Mouse (Mus musculus) neural tube, embryonic 13.5 days (tissue): ENCODE measurements around the gene Lingo4. TPM values are rescaled to one million over a fixed set of nuclear protein-coding genes. Genes with fewer than 3 reads are reported as not detected.

Source experiments
- ATAC-seq: fragments of 200-750 bp; cut with Nextera tagmentation; 2 replicates; pipeline ENCODE4 v1.8.0; 2017; ENCODE audit warnings: low read depth, mild to moderate bottlenecking, moderate TSS enrichment, moderate library complexity
- H3K27ac ChIP-seq: fragments of 300-500 bp; sonication (generic); replicated peaks from 2 replicates; pipeline ENCODE4 v1.5.1; 2015; ENCODE audit warnings: moderate library complexity, mild to moderate bottlenecking, inconsistent platforms
- H3K27me3 ChIP-seq: fragments of 300-500 bp; sonication (generic); 2 replicates; pipeline ENCODE4 v1.6.1; 2015; ENCODE audit warnings: mild to moderate bottlenecking, inconsistent platforms
- H3K36me3 ChIP-seq: fragments of 300-500 bp; sonication (generic); 2 replicates; pipeline ENCODE4 v1.6.1; 2015; ENCODE audit warnings: mild to moderate bottlenecking, inconsistent platforms
- H3K4me1 ChIP-seq: fragments of 300-500 bp; sonication (generic); replicated peaks from 2 replicates; pipeline ENCODE4 v1.6.1; 2015; ENCODE audit warnings: inconsistent platforms
- H3K4me2 ChIP-seq: fragments of 300-500 bp; sonication (generic); 2 replicates; pipeline ENCODE4 v1.6.1; 2015; ENCODE audit warnings: inconsistent platforms, mild to moderate bottlenecking, moderate library complexity
- H3K4me3 ChIP-seq: fragments of 300-500 bp; sonication (generic); 2 replicates; pipeline ENCODE4 v1.5.1; 2015; ENCODE audit warnings: mild to moderate bottlenecking, inconsistent platforms
- H3K9ac ChIP-seq: fragments of 300-500 bp; sonication (generic); 2 replicates; pipeline ENCODE4 v1.6.1; 2015; ENCODE audit warnings: moderate library complexity, mild to moderate bottlenecking, inconsistent platforms
- H3K9me3 ChIP-seq: fragments of 300-500 bp; sonication (generic); 2 replicates; pipeline ENCODE4 v1.6.1; 2016; ENCODE audit warnings: inconsistent platforms
- WGBS: fragments of 180-500 bp; shearing (Covaris S2); methylation state at CpG from one replicate; pipeline ENCODE4 v1.1.7; 2015; 5-methylcytosine and 5-hydroxymethylcytosine counted together
- polyA plus RNA-seq: library from polyadenylated mRNA; unstranded; fragments of >200 nt; fragmentation: Nextera tagmentation; extraction: Ambion mirVana; gene quantifications from 2 replicates; pipeline ENCODE4 v1.2.1, GENCODE M21; 2015

Lingo4 gene
- polyA plus RNA-seq, 1 experiment from 2014 or later = 1.0 TPM

DNA sequence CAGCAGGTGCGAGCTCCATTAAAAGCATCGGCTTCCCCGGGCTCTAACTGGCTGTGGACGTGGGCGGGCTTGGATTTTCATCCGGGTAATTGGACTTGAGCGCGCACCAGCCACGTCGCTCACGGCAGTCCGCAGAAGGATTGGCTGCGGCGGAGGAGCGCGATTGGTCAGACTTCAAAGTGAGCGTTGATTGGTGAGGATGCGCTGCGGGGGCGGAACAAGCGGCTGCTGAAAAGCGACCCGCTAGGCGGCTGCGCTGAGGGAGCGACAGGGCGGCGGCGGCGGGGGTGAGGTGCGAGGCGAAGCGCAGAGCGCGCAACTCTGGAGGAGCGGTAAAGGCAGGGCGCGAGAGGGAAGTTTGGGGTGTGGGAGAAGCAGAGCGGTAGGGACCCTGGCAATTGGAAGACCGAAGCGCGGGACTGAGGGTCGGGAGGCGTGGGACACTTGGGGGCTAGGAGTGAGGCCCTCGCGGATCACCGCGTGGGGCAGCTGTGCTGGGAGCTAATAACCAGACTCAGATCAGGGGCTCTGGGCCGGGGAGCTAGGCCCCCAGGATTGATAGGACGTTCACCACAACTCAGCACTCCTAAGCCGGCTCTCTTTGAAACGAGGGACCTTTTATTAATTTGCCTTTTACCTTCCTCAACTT is 14.8 kb downstream of the Lingo4 start, which contains the start of gene Tdrkh:
Gene Tdrkh, plus strand, starts transcription at position 243 of the 649 bp plus-strand sequence.
- Histone ChIP-seq H3K9me3 (no peaks in the 10 kb centered on the region), H3K9ac (peak within 1 kb of the TSS; percentile 79), H3K4me1 (peaks cover 23% of the 10 kb centered on the region), H3K4me2 (peak within 1 kb of the TSS; percentile 91), H3K27me3 (no peaks in the 10 kb centered on the region), H3K36me3 (no peaks in the 10 kb centered on the region), H3K4me3 (peak within 1 kb of the TSS; percentile 58), H3K27ac (peak within 1 kb of the TSS; percentile 82)
- peak; percentile 99 for ATAC-seq
- 6% methylated on average over 52 of the region's 52 CpGs for WGBS

DNA sequence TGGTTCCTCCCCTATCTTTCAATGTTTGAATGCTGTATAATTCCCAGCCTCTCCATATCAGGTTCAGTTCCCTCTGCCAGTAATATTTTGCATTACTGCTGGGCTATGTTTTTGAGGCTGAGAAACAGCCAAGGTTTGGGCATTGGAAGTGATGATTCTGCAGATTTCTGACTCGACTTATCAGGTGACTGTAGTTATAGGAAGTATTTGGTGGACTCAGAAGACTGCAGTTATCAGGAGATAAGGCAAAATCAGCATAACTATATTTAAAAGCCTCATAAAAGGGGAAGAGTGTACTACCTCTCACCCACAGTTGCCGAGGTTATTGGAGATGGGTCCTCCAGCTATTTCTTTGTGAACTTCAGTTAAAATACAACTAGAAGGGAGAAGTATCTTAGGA is 32.7 kb downstream of the Lingo4 start:
- ATAC-seq = no peak
- H3K27me3 ChIP-seq = no peaks in the 10 kb centered on the region
- H3K4me3 ChIP-seq = no peak overlapping the region
- H3K27ac ChIP-seq = no peak overlapping the region
- no peak overlapping the region for H3K9ac ChIP-seq
- 78% methylated on average over 2 of the region's 2 CpGs for WGBS
- H3K9me3 ChIP-seq = no peaks in the 10 kb centered on the region
- H3K36me3 ChIP-seq = peaks cover 52% of the 10 kb centered on the region
- no peaks in the 10 kb centered on the region for H3K4me1 ChIP-seq
- H3K4me2 ChIP-seq = no peak overlapping the region

DNA sequence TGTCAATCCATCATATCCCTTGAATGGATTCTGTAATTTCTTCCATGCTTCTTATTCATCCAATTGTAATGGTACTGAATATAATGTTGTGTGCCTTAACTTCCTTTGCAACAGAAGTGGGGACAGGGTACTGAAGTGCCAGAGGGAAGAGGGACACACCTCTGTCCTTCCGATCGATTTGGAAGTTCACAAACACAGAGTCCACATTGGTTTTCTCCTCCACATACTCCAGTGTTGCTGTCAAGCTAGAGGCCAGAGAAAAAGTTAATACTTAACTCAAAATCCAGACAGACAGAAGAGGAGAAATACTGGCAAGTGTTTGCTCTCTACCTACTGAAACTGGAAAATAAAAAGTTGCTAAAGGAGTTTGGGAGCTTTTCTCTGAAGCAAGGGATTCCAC is 36.0 kb downstream of the Lingo4 start:
- Histone ChIP-seq H3K9ac (no peak overlapping the region), H3K9me3 (no peaks in the 10 kb centered on the region), H3K4me1 (no peaks in the 10 kb centered on the region), H3K27ac (no peak overlapping the region), H3K27me3 (no peaks in the 10 kb centered on the region), H3K4me3 (no peak overlapping the region), H3K4me2 (no peak overlapping the region), H3K36me3 (peaks cover 22% of the 10 kb centered on the region)
- WGBS = 92% methylated on average over 2 of the region's 2 CpGs
- ATAC-seq = no peak

DNA sequence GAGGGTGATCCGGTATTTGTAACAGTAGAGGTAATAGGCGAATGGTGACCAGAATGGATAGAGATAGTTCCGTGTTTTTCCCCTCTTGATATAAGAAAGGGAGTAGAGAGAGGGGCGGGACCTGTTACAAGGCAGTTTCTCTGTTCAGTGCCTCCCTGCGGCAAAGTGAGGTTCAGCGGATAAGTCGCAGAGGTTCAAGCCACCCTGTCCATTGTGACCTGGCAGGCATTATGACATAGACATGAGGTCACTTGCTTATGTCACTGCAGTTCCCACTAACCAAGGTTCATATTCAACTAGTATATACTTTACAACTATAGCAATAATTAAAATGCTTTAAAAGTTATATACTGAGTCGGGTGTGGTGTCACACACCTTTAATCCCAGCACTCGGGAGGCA is 38.1 kb downstream of the Lingo4 start:
- no peaks in the 10 kb centered on the region for H3K4me1 ChIP-seq
- H3K9me3 ChIP-seq = no peaks in the 10 kb centered on the region
- no peak for ATAC-seq
- H3K36me3 ChIP-seq = peaks cover 1% of the 10 kb centered on the region; the same call in 1 of the 2 replicates
- WGBS = 84% methylated on average over 9 of the region's 9 CpGs
- peaks cover 6% of the 10 kb centered on the region; the same call in 1 of the 2 replicates for H3K27me3 ChIP-seq
- H3K4me3 ChIP-seq = no peak overlapping the region
- no peak overlapping the region for H3K9ac ChIP-seq
- H3K27ac ChIP-seq = no peak overlapping the region
- H3K4me2 ChIP-seq = no peak overlapping the region

DNA sequence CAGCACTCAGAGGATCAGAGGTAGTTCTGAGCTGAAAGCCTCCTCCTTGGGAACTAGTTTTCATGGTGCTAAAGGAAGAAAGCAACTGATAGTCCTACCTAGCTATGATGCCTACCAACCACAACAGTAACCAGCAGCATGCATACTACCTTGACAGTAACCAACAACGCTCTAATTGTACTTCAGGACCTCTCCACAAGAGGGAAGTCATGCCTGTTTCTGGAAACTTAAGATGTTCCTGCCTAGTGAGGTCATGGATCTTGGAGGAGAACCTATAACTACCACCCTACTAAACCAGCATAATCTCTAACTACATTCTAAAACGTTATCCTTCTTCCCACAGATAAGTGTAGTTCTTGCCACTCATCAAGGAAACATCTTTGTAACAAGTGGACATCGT is 42.9 kb downstream of the Lingo4 start:
- no peaks in the 10 kb centered on the region for H3K9me3 ChIP-seq
- no peak for ATAC-seq
- no peak overlapping the region for H3K27ac ChIP-seq
- no peak overlapping the region for H3K4me3 ChIP-seq
- no peak overlapping the region for H3K4me2 ChIP-seq
- WGBS = 45% methylated on average over 3 of the region's 3 CpGs
- peaks cover 18% of the 10 kb centered on the region for H3K36me3 ChIP-seq
- H3K27me3 ChIP-seq = peaks cover 6% of the 10 kb centered on the region; the same call in 1 of the 2 replicates
- no peak overlapping the region for H3K9ac ChIP-seq
- H3K4me1 ChIP-seq = peaks cover 14% of the 10 kb centered on the region

DNA sequence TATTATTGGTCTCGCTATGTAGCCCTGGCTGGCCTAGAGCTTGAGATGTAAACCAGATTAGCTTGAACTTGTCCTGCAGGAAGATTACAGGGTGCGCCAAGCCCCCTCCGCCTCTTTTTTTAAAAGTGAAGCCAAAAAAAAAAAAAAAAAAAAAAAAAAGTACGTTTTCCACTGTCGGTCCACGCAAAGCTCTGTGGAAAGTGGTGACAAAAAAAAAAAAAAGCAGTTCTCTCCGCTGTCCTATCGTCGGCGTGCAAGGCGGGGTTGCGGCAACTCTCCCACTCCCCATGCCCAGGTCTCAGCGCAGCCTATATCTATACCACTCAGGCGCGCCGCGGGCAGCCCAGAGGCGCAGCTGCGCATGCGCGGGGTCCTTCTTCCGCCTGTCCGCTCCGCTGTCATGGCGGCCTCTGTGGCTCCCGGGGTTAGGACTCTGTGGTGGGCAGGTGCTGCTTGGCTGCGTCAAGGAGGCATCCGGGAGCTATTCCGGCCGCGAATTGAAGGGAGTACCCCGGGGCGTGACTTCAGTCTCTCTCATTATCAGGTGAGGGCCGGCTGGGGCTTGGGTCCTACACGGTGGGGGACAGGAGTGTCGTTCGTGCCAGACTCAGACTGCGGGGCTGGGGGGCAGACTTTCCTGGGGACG is 44.8 kb downstream of the Lingo4 start, which contains the start of gene Mrpl9:
Gene Mrpl9, plus strand, starts transcription at position 368 of the 646 bp plus-strand sequence.
- Histone ChIP-seq H3K27ac (peak within 1 kb of the TSS; percentile 76), H3K4me3 (peak within 1 kb of the TSS; percentile 96), H3K9ac (peak within 1 kb of the TSS; percentile 82), H3K4me2 (peak within 1 kb of the TSS; percentile 84), H3K9me3 (no peaks in the 10 kb centered on the region), H3K4me1 (peaks cover 14% of the 10 kb centered on the region), H3K27me3 (peaks cover 6% of the 10 kb centered on the region; the same call in 1 of the 2 replicates), H3K36me3 (peaks cover 37% of the 10 kb centered on the region)
- ATAC-seq = peak; percentile 98
- WGBS = under 1% methylated on average over 39 of the region's 39 CpGs

DNA sequence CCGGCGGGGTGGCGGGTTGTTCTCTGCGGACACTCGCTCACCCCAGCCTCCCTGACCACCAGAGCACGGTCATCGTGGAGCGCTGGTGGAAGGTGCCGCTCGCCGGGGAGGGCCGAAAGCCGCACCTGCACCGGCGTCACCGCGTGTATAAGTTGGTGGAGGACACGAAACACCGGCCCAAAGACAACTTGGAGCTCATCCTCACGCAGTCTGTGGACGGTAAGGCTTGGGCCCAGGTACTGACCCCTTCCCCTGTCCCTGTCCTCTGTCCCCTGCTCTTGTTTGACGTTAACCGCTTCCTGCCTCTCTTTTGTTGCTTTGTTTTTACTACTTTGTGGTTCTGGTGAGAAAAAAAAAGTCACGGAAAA is 45.3 kb downstream of the Lingo4 start, which contains the start of gene Oaz3:
Gene Oaz3, minus strand, starts transcription at position 319 of the 368 bp plus-strand sequence.
- H3K36me3 ChIP-seq = peaks cover 42% of the 10 kb centered on the region
- peak within 1 kb of the TSS; percentile 84 for H3K4me2 ChIP-seq
- WGBS = under 1% methylated on average over 24 of the region's 24 CpGs
- peaks cover 6% of the 10 kb centered on the region; the same call in 1 of the 2 replicates for H3K27me3 ChIP-seq
- peak within 1 kb of the TSS; percentile 96 for H3K4me3 ChIP-seq
- H3K9ac ChIP-seq = peak within 1 kb of the TSS; percentile 82
- H3K27ac ChIP-seq = peak within 1 kb of the TSS; percentile 76
- peaks cover 14% of the 10 kb centered on the region for H3K4me1 ChIP-seq
- no peaks in the 10 kb centered on the region for H3K9me3 ChIP-seq
- ATAC-seq = no peak; the same call in 1 of the 2 replicates

DNA sequence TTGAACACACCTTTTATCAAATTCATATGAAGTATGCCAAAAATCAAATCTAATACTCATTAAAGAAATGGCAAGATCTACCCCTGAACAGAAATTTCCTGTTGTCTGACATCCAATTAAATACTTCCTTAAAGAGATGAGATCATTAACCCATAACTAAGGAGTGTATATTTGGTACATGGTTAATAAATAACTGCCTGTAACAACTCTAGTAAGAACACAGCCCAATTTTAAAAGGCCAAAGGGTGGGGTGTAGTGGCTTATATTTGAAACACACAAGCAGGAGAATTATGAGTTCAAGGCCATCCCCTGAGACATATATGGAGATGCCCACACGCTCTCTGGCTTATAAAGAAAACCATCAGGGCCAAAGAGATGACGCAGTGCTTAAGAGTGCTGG is 51.1 kb downstream of the Lingo4 start:
- ATAC-seq = no peak
- 94% methylated on average over 2 of the region's 2 CpGs for WGBS
- no peak overlapping the region for H3K4me3 ChIP-seq
- H3K36me3 ChIP-seq = peaks cover 53% of the 10 kb centered on the region
- H3K27me3 ChIP-seq = no peaks in the 10 kb centered on the region
- no peak overlapping the region for H3K27ac ChIP-seq
- H3K9ac ChIP-seq = no peak overlapping the region
- peaks cover 5% of the 10 kb centered on the region for H3K4me1 ChIP-seq
- no peaks in the 10 kb centered on the region for H3K9me3 ChIP-seq
- H3K4me2 ChIP-seq = no peak overlapping the region

Other genes with a start within 250 kb of the Lingo4 start
- gene Gm10696, start 220.3 kb upstream of the Lingo4 start, polyA plus RNA-seq = not detected in 2 replicates
- not detected in 2 replicates for gene Gm5286, start 201.8 kb upstream of the Lingo4 start, polyA plus RNA-seq
- not detected in 2 replicates for gene Gm4778, start 134.5 kb upstream of the Lingo4 start, polyA plus RNA-seq
- gene Them4, start 88.4 kb upstream of the Lingo4 start, polyA plus RNA-seq = 39.0 and 49.2 TPM in 2 replicates
- gene Them5, start 56.4 kb upstream of the Lingo4 start, polyA plus RNA-seq = 0.30 TPM in 1 of 2 replicates, not detected in the other
- gene C2cd4d, start 36.1 kb upstream of the Lingo4 start, polyA plus RNA-seq = 2.2 TPM in 2 replicates
- 0.33 and 0.36 TPM in 2 replicates for gene Rorc, start 25.7 kb upstream of the Lingo4 start, polyA plus RNA-seq
- gene Tdrkh, start 14.8 kb downstream of the Lingo4 start, polyA plus RNA-seq = 51.0 and 51.9 TPM in 2 replicates
- 58.6 and 62.2 TPM in 2 replicates for gene Mrpl9, start 44.8 kb downstream of the Lingo4 start, polyA plus RNA-seq
- 0.88 and 1.4 TPM in 2 replicates for gene Oaz3, start 45.4 kb downstream of the Lingo4 start, polyA plus RNA-seq
- 246 and 259 TPM in 2 replicates for gene Celf3, start 79.8 kb downstream of the Lingo4 start, polyA plus RNA-seq
- gene Riiad1, start 81.8 kb downstream of the Lingo4 start, polyA plus RNA-seq = 11.9 and 18.3 TPM in 2 replicates
- gene Snx27, start 184.2 kb downstream of the Lingo4 start, polyA plus RNA-seq = 77.0 and 83.0 TPM in 2 replicates
- not detected in 2 replicates for gene Gm10972, start 244.6 kb downstream of the Lingo4 start, polyA plus RNA-seq